Mouse (Mus musculus) bone marrow macrophage, adult 2 months (primary cell): ENCODE data around the gene Usp24. TPM values are rescaled to one million over a fixed set of nuclear protein-coding genes. Genes with fewer than 3 reads are reported as not detected.
"Not testable (repeated sequence)": the region's sequence is repeated elsewhere in the genome, so short reads cannot be mapped to it uniquely, and the experiment has no call there.

Experiments used
- H3K27ac ChIP-seq: 2 replicates; pipeline ENCODE4 v1.5.1; 2012; ENCODE audit warnings: low read depth, low read length; ENCODE audit not compliant: insufficient read depth
- H3K4me1 ChIP-seq: 2 replicates; pipeline ENCODE4 v1.6.1; 2012; ENCODE audit warnings: low read length; ENCODE audit not compliant: control insufficient read depth, insufficient read depth
- H3K4me3 ChIP-seq: 2 replicates; pipeline ENCODE4 v1.5.1; 2012; ENCODE audit warnings: mild to moderate bottlenecking, low read length, moderate library complexity; ENCODE audit not compliant: insufficient read depth
- CTCF ChIP-seq: IDR thresholded peaks from 2 replicates; pipeline ENCODE4 v1.5.1; 2012; ENCODE audit warnings: low read depth, mild to moderate bottlenecking, low read length, moderate library complexity
- POLR2A ChIP-seq: IDR thresholded peaks from 2 replicates; pipeline ENCODE4 v1.6.1; 2012; ENCODE audit warnings: mild to moderate bottlenecking, low read depth, low read length, borderline replicate concordance
- polyA plus RNA-seq: library from polyadenylated mRNA; stranded (reverse); fragments of >200 nt; gene quantifications from 2 replicates; pipeline ENCODE4 v1.2.4, GENCODE M21; 2012; ENCODE audit not compliant: missing spikeins, insufficient read depth, insufficient read length

The Usp24 gene
- polyA plus RNA-seq, 1 experiment = 15.8 TPM

- Histone ChIP-seq H3K27ac (no peak overlapping the region), H3K4me3 (no peak overlapping the region), H3K4me1 (peaks cover 19% of the 10 kb centered on the region)
- TF ChIP-seq POLR2A (no peak), CTCF (no peak)
Observed at GRCm38 (mm10) chr4:106318208-106318607, 2.2 kb downstream of the Usp24 start.

- H3K27ac ChIP-seq = no peak overlapping the region
- no peak overlapping the region for H3K4me3 ChIP-seq
- H3K4me1 ChIP-seq = peaks cover 14% of the 10 kb centered on the region
- TF ChIP-seq CTCF (no peak), POLR2A (no peak)
Observed at GRCm38 (mm10) chr4:106318976-106319375, 3.0 kb downstream of the Usp24 start.

GRCm38 (mm10) chr4:106322846-106323245 lies 6.8 kb downstream of the Usp24 start:
- no peak for TF ChIP-seq CTCF
- TF ChIP-seq POLR2A = no peak
- Histone ChIP-seq H3K4me3 (no peak overlapping the region), H3K4me1 (peaks cover 7% of the 10 kb centered on the region), H3K27ac (no peak overlapping the region)

GRCm38 (mm10) chr4:106323318-106323717 lies 7.3 kb downstream of the Usp24 start:
- H3K4me1 ChIP-seq = peaks cover 7% of the 10 kb centered on the region
- H3K4me3 ChIP-seq = no peak overlapping the region
- no peak overlapping the region for H3K27ac ChIP-seq
- TF ChIP-seq POLR2A = no peak
- TF ChIP-seq CTCF = no peak

DNA sequence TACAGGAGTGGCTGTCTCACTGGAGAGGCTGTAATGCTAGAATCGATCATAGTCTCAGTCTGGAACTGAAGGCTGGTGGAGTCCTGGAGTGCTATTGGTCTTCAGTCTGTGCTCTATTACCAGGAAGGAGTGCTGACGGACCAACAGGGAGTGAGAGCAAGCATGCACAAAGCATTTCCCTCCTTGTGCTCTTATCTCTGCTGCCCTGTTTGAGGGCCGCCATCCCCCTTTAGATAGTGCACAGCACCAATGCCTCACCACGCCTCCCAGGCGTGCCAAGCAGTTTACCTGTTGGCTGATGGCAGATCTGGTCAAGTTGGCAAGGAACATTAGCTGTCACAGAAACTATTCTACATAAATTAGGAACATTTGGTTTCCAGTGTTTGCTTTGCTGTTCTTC lies 11.4 kb downstream of the Usp24 start:
- TF ChIP-seq POLR2A (no peak), CTCF (no peak)
- Histone ChIP-seq H3K27ac (no peak overlapping the region), H3K4me1 (peaks cover 14% of the 10 kb centered on the region), H3K4me3 (no peak overlapping the region)

- TF ChIP-seq CTCF (no peak), POLR2A (no peak)
- no peak overlapping the region for H3K4me3 ChIP-seq
- H3K27ac ChIP-seq = no peak overlapping the region
- peaks cover 17% of the 10 kb centered on the region for H3K4me1 ChIP-seq
Observed at GRCm38 (mm10) chr4:106328704-106329103, 12.7 kb downstream of the Usp24 start.

GRCm38 (mm10) chr4:106329171-106329570 lies 13.2 kb downstream of the Usp24 start:
- peaks cover 18% of the 10 kb centered on the region for H3K4me1 ChIP-seq
- H3K4me3 ChIP-seq, H3K27ac ChIP-seq: not testable (repeated sequence)

GRCm38 (mm10) chr4:106330371-106330819 lies 14.4 kb downstream of the Usp24 start:
- Histone ChIP-seq H3K4me1 (peaks cover 18% of the 10 kb centered on the region), H3K27ac (no peak overlapping the region), H3K4me3 (no peak overlapping the region)
- TF ChIP-seq POLR2A (no peak), CTCF (no peak)

GRCm38 (mm10) chr4:106333071-106333470 lies 17.1 kb downstream of the Usp24 start:
- no peak overlapping the region for H3K27ac ChIP-seq
- peaks cover 26% of the 10 kb centered on the region for H3K4me1 ChIP-seq

GRCm38 (mm10) chr4:106333584-106333983 lies 17.6 kb downstream of the Usp24 start:
- Histone ChIP-seq H3K4me1 (peaks cover 28% of the 10 kb centered on the region), H3K27ac (no peak overlapping the region), H3K4me3 (no peak overlapping the region)
- no peak for TF ChIP-seq CTCF

More at GRCm38 (mm10) chr4:106333071-106333470, 17.1 kb downstream of the Usp24 start:
- H3K4me3 ChIP-seq = no peak overlapping the region
- TF ChIP-seq CTCF (no peak), POLR2A (no peak)

DNA sequence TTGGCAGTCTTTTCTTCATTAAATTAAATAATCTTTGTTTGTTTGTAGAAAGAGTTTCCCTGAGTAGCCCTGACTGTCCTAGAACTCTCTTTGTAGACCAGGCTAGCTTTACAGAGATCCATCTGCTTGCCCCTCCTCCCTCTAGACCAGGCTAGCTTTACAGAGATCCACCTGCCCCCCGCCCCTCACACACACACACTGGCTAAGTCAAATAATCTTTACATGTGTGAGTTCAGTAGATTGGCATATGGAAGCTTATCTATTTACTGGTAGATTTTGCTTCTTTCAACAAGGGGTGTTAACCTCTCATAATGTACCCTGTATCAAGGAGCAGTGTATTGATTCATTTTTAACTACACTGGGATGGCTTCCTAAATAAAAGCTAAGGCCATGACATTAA lies 19.8 kb downstream of the Usp24 start:
- TF ChIP-seq CTCF (no peak), POLR2A (no peak)
- H3K4me1 ChIP-seq = peaks cover 28% of the 10 kb centered on the region
- H3K4me3 ChIP-seq = no peak overlapping the region
- peak overlapping the region; percentile 56 for H3K27ac ChIP-seq
